Mouse (Mus musculus): ENCODE data around the gene Gm20431. TPM values are rescaled to one million over a fixed set of nuclear protein-coding genes. Genes with fewer than 3 reads are reported as not detected.

Gm20431 gene
- polyA plus RNA-seq, 1 experiment: not detected

DNA sequence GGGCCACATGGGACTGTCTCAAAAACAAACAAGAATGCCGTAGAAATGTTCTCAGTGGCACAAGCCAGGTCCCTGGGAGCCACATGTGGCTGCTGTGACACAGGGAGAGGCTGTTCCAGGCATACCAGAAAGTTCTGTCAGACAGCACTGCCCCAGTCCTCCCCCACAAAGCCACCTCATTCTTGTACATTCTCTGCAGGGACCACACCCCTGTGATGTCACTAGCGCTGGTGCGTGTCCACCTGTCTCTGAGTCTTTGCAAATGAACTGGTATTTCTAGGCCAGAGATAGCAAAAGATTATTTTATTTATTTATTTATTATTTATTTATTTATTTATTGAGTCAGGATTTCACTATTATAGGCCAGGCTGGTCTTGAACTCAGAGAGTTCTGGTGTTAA lies 22.4 kb upstream of the Gm20431 start:
- H3K9me3 ChIP-seq: no peaks in the 10 kb centered on the region
- peaks cover 76% of the 10 kb centered on the region for H3K4me1 ChIP-seq
- H3K36me3 ChIP-seq (replicated peaks; ENCODE audit: low read length): no peaks in the 10 kb centered on the region
- TF ChIP-seq FLI1 (IDR thresholded peaks at IDR 0.05; ENCODE audit: low read length): no peak
- no peak for TF ChIP-seq GATA1 (IDR thresholded peaks at IDR 0.05; ENCODE audit: borderline replicate concordance, low read length)
- peaks cover 42% of the 10 kb centered on the region for H3K27me3 ChIP-seq (replicated peaks)
- H3K4me3 ChIP-seq (replicated peaks): no peak overlapping the region

DNA sequence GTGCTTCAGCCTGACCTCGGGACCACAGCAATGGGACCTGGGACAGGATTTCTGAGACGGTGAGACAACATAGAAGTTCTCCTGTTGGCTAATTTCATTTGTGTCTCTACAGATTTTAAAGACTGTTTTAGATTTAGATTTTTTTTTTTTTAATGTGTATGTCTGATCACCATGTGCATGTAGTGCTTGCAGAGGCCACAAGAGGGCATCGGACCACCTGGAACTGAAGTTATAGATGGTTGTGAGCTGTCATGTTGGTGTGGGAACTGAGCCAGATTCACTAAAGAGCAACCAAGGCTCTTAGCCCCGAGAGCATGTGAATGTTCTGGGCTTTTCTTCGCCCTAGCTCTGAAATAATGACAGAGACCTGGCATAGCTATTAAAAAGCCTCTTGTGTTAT lies 19.4 kb upstream of the Gm20431 start:
- Histone ChIP-seq H3K9me3 (no peaks in the 10 kb centered on the region), H3K4me1 (peaks cover 75% of the 10 kb centered on the region), H3K36me3 (replicated peaks; ENCODE audit: low read length) (no peaks in the 10 kb centered on the region), H3K4me3 (replicated peaks) (peak overlapping the region; percentile 82), H3K27me3 (replicated peaks) (peaks cover 24% of the 10 kb centered on the region)
- no peak for TF ChIP-seq GATA1 (IDR thresholded peaks at IDR 0.05; ENCODE audit: borderline replicate concordance, low read length)
- no peak for TF ChIP-seq FLI1 (IDR thresholded peaks at IDR 0.05; ENCODE audit: low read length)

DNA sequence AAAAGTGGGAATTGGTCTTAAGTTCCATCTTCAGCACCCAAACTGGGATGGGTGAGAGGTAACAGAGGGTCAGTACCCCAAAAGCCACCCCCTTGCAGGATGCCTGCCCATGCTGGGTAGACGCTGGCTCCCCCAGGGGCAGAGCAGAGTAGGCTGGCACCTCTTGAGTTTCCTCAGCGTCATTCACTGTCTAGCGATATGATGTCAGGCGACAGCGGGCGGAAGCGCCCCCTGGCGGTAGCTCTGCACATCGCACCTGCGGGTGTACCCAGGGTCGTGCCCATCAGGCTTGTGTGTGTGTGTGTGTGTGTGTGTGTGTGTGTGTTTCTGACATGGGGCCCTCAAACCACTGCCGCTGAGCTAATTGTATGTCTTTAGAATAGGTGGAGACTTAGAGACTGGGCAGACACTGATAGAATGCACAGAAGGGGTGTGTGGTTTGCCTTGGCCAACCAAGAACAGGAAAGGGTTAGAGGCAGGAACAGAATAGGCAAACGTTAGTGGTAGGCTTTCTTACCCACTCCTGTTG lies 18.7 kb upstream of the Gm20431 start:
- Histone ChIP-seq H3K4me1 (peaks cover 75% of the 10 kb centered on the region), H3K27me3 (replicated peaks) (peaks cover 19% of the 10 kb centered on the region), H3K9me3 (no peaks in the 10 kb centered on the region), H3K4me3 (replicated peaks) (peak overlapping the region; percentile 82), H3K36me3 (replicated peaks; ENCODE audit: low read length) (no peaks in the 10 kb centered on the region)
- no peak for TF ChIP-seq GATA1 (IDR thresholded peaks at IDR 0.05; ENCODE audit: borderline replicate concordance, low read length)

DNA sequence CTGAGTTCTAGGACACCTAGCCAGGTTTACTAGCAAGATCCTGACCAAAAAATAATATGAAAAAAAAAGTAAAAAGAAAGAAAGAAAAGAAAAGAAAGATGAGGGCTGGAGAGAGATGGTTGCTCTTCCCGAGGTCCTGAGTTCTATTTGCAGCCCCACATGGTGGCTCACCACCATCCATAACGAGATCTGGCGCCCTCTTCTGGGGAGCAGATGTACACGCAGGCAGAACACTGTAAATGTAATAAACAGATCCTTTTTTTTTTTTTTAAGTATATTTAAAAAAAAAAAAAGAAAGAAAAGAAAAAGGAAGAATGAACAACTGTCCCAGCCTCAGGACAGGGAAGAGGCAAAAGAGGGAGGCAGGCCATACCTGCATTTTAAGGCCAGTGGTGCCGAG lies 17.3 kb upstream of the Gm20431 start:
- Histone ChIP-seq H3K4me1 (peaks cover 73% of the 10 kb centered on the region), H3K27me3 (replicated peaks) (peaks cover 12% of the 10 kb centered on the region), H3K36me3 (replicated peaks; ENCODE audit: low read length) (peaks cover 3% of the 10 kb centered on the region), H3K4me3 (replicated peaks) (no peak overlapping the region), H3K9me3 (peaks cover 5% of the 10 kb centered on the region)
- TF ChIP-seq FLI1 (IDR thresholded peaks at IDR 0.05; ENCODE audit: low read length): no peak
- TF ChIP-seq GATA1 (IDR thresholded peaks at IDR 0.05; ENCODE audit: borderline replicate concordance, low read length): no peak

DNA sequence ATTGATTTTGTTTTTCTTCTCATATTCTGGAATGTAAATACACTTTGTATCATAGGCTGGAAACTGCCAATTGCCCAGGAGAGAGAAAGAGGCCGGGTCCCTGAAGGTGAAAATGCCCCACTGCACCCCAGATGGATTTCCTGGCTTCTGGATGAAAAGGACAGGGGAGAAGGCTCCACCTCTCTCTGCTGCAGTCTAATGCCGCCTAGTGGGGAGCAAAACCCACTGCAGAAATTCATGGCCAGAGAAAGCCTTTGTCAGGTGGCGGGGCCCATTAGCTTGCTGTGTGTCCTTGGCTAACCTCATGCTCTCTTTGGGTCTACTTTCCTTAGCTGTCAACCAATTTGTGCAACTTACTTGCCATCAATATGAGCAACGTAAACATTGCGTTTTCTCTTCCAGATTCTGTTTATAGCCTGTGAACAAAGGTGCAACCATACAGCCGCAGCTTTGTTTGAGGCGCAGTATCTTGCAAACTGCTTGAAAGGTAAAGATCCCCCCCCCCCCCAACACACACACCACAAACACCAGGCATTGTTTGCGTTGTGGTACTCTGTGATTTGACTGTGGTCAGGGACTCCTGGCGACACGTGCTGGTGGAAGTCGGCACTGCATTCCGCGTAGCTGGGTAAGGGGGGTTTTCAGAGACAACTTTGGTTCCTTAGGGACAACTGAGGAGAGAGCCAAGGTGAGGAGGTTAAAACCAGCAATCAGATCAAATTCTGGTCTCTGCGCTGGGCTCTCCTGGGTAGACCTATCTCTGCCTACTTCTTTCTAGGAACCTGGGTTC lies 14.0 kb upstream of the Gm20431 start:
- Histone ChIP-seq H3K4me3 (replicated peaks) (no peak overlapping the region), H3K4me1 (peaks cover 80% of the 10 kb centered on the region), H3K27me3 (replicated peaks) (peaks cover 9% of the 10 kb centered on the region), H3K36me3 (replicated peaks; ENCODE audit: low read length) (peaks cover 3% of the 10 kb centered on the region), H3K9me3 (peaks cover 5% of the 10 kb centered on the region)
- TF ChIP-seq FLI1 (IDR thresholded peaks at IDR 0.05; ENCODE audit: low read length) (no peak), GATA1 (IDR thresholded peaks at IDR 0.05; ENCODE audit: borderline replicate concordance, low read length) (no peak)

DNA sequence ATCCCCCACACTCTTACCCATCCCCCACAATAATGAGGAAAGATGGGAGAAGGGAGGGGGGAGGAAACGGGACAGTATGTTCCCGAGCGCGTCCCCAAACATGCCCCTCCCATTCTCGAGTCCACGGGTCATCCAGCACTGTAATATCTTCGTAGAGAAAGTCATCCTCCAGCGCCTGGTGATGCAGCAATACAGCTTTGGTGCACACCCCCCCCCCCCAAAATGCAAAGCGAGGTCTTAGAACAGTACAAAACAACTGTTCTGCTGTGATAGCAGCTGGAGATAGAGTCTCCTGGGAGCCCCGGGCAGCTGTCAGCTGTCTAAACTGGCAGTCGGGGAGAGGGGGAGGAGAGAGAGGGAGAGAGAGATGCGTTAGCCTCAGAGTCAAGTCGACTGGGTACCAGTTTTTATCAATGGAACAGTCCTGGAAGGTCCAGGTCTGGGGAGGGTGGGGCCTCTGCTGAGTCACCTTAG lies 11.0 kb upstream of the Gm20431 start:
- Histone ChIP-seq H3K9me3 (peaks cover 5% of the 10 kb centered on the region), H3K27me3 (replicated peaks) (peaks cover 16% of the 10 kb centered on the region), H3K4me1 (peaks cover 59% of the 10 kb centered on the region), H3K36me3 (replicated peaks; ENCODE audit: low read length) (peaks cover 3% of the 10 kb centered on the region), H3K4me3 (replicated peaks) (peak overlapping the region; percentile 64)
- TF ChIP-seq FLI1 (IDR thresholded peaks at IDR 0.05; ENCODE audit: low read length): no peak
- no peak for TF ChIP-seq GATA1 (IDR thresholded peaks at IDR 0.05; ENCODE audit: borderline replicate concordance, low read length)

DNA sequence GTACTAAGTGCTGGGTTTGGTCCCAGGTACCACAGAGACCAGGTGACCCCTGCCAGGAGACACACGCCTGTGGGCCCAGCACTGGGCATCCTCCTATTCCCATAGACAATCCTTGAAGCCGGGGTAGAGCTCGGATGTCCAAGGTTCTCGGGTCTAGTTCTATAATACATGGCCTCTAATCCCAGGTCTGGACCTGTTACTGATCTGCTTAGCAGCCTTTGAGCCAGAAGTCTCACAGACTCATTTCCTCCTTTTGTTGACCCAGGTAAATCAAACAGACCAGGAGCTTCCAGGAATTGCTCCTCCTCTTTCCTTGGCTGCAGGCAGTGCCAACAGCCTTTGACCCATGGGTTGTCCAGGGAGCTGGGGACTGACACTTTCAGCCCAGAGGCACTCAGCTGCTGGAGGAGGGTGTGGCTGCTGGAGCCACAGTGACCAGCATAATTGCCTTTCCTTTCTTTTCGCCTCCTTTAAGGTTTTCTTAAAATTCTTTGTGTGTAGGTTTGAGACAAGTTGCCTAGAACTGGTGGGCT lies 9.9 kb upstream of the Gm20431 start:
- peaks cover 3% of the 10 kb centered on the region for H3K36me3 ChIP-seq (replicated peaks; ENCODE audit: low read length)
- H3K27me3 ChIP-seq (replicated peaks): peaks cover 18% of the 10 kb centered on the region
- TF ChIP-seq GATA1 (IDR thresholded peaks at IDR 0.05; ENCODE audit: borderline replicate concordance, low read length): no peak
- TF ChIP-seq FLI1 (IDR thresholded peaks at IDR 0.05; ENCODE audit: low read length): no peak
- peaks cover 50% of the 10 kb centered on the region for H3K4me1 ChIP-seq
- H3K4me3 ChIP-seq (replicated peaks): peak overlapping the region; percentile 9
- peaks cover 5% of the 10 kb centered on the region for H3K9me3 ChIP-seq

DNA sequence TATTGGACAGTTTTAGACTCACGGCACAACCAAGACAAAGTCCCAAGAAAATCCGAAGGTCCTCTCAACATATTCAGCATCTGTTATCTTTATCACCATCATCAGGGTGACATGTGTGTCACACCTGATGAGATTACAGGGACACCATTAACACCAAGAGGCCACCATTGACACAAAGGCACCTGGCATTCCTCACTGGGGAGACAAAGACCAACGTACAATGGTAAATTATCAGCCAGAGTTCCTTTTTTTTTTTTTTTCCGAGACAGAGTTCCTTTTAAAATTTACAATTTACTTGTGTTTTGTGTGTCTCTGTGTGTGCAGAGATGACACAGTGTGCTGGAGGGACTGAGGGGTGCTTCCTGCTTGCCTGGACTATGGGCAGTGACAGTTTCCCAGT lies 8.1 kb upstream of the Gm20431 start:
- no peak for TF ChIP-seq GATA1 (IDR thresholded peaks at IDR 0.05; ENCODE audit: borderline replicate concordance, low read length)
- no peak for TF ChIP-seq FLI1 (IDR thresholded peaks at IDR 0.05; ENCODE audit: low read length)
- Histone ChIP-seq H3K4me3 (replicated peaks) (no peak overlapping the region), H3K9me3 (peaks cover 5% of the 10 kb centered on the region), H3K27me3 (replicated peaks) (peaks cover 20% of the 10 kb centered on the region), H3K4me1 (peaks cover 36% of the 10 kb centered on the region), H3K36me3 (replicated peaks; ENCODE audit: low read length) (peaks cover 3% of the 10 kb centered on the region)

DNA sequence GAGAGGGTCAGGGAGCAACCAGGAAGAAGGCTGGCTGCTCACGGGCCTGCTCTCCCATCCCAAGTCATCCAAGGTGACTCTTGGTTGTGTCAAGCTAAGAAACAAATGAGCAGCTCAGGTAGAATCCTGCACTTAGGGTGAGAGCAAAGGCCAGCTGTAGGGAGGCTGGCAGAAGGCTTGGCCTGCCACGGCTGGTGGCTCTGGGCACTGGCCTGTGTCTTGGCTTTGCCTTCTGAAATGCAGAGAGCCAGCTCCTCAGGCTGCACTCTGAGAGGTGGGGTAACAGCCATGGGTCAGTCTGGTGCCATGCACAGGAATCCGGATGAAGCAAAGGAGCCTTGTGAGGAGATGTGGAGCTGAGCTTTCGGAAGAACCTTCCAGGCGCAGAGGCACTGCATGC lies 7.1 kb upstream of the Gm20431 start:
- H3K9me3 ChIP-seq: no peaks in the 10 kb centered on the region; the same call in 1 of the 2 replicates
- H3K4me1 ChIP-seq: peaks cover 30% of the 10 kb centered on the region
- H3K4me3 ChIP-seq (replicated peaks): no peak overlapping the region
- peaks cover 20% of the 10 kb centered on the region for H3K27me3 ChIP-seq (replicated peaks)
- TF ChIP-seq FLI1 (IDR thresholded peaks at IDR 0.05; ENCODE audit: low read length) (no peak), GATA1 (IDR thresholded peaks at IDR 0.05; ENCODE audit: borderline replicate concordance, low read length) (no peak)
- no peaks in the 10 kb centered on the region for H3K36me3 ChIP-seq (replicated peaks; ENCODE audit: low read length)
